Mouse (Mus musculus): Measurements from ENCODE around the gene Clmp. TPM values are rescaled to one million over a fixed set of nuclear protein-coding genes. Genes with fewer than 3 reads are reported as not detected.
"Not testable (repeated sequence)": the region's sequence is repeated elsewhere in the genome, so short reads cannot be mapped to it uniquely, and the experiment has no call there.

Gene Clmp
- polyA plus RNA-seq, 1 experiment = 19.6 TPM

DNA sequence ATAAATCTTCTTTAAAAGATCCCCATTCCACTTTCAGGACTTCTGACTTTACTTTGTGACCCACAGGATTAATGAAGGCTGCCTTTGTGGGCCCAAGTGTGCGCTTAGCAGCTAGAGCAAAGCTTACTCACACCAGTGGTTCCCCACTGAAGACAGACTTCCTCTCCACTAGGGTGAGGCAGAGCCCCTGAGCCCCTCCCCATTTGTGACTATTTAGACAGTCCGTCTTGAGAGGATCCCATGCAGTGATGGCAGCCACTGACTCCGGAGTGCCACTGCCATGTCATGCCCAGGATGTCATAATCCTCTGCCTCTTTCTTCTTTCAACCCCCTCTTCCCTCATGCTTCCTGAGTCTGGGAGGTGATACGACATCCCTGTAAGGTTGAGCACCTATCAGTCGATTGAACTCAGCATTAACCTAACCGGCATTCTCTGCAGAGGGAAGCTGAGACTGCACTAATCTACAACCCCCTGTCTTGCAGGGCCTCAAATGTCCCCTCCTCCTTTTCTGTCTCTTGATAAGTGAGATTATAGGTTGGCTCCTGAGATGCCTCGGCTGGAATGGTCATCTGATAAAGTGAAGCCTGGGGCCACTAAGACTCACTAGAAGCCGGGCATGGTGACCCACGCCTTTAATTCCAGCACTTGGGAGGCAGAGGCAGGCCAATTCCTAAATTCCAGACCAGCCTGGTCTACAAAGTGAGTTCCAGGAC, 112.6 kb downstream of the Clmp start:
- no peak for DNase-seq (ENCODE audit: extremely low spot score in 1 of 2, low spot score in 1 of 2)

DNA sequence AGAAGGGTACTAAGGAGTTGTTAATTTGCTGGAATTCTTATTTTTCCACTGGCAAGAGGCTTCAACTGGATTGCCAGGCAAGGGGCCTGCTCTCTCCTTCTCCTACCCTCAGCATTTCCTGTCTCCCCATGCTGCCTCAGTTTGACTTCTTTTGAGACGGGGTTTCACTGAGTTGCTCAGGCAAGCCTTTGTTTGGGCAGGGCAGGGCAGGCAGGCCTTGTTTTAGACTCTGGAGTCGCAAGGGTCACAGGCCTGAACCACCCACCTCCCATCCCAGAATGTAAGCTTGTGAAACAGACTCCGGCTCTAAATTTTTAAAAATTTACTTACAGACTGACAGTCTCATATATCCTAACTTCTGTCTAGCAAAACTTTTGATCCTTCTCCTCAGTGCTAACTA, 113.3 kb downstream of the Clmp start:
- DNase-seq (ENCODE audit: extremely low spot score in 1 of 2, low spot score in 1 of 2) = no peak

GRCm38 (mm10) chr9:40799837-40800501, 114.2 kb downstream of the Clmp start:
- DNase-seq (ENCODE audit: extremely low spot score in 1 of 2, low spot score in 1 of 2) = peak; percentile 31 to 77

- peak; percentile 100 for DNase-seq (ENCODE audit: extremely low spot score in 1 of 2, low spot score in 1 of 2)
These were observed 115.2 kb downstream of the Clmp start, which contains the start of gene Hspa8 for GRCm38 (mm10) chr9:40800675-40801612. Gene Hspa8, plus strand, starts transcription at chr9:40800984.

DNA sequence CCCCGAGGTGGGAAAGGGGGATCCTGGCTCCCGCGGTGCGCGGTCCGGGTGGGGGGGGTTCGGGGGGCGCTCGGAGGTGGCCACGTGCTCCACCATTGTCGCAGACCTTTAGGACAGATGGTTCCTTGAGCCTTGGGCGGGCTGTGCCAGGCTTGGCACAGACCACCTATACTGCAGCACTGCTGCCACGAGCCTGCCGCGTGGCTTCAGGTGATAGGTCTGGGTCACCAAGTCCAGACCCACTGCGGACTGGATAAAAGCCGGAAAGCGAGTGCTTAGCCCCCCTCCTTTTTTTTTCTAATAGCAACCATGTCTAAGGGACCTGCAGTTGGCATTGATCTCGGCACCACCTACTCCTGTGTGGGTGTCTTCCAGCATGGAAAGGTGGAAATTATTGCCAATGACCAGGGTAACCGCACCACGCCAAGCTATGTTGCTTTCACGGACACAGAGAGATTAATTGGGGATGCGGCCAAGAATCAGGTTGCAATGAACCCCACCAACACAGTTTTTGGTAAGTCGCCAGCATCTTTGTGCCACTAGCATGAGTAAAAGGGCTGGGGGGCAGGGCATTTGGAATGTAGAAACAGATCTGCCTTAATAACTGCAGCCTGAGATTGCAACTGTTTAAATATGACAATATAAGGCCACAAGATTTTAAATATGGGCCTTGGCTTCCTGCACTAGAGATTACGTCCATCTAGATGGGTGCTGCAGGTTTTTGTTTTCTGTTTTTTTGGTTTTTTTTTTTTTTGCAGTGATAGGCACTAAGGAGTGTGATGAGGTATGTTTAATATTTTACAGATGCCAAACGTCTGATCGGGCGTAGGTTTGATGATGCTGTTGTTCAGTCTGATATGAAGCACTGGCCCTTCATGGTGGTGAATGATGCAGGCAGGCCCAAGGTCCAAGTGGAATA, 116.1 kb downstream of the Clmp start:
- not testable (repeated sequence) for DNase-seq (ENCODE audit: extremely low spot score in 1 of 2, low spot score in 1 of 2)

DNA sequence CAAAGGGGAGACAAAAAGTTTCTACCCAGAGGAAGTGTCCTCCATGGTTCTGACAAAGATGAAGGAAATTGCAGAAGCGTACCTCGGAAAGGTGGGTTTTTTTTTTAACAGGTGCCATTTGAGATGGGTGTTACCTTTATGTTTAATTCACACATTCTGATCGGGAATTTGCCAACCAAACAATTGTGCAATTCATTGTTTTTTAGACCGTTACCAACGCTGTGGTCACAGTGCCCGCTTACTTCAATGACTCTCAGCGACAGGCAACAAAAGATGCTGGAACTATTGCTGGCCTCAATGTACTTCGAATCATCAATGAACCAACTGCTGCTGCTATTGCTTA, 116.7 kb downstream of the Clmp start:
- not testable (repeated sequence) for DNase-seq (ENCODE audit: extremely low spot score in 1 of 2, low spot score in 1 of 2)

- DNase-seq (ENCODE audit: extremely low spot score in 1 of 2, low spot score in 1 of 2) = not testable (repeated sequence)
These were observed 118.8 kb downstream of the Clmp start for GRCm38 (mm10) chr9:40804576-40804975.

DNA sequence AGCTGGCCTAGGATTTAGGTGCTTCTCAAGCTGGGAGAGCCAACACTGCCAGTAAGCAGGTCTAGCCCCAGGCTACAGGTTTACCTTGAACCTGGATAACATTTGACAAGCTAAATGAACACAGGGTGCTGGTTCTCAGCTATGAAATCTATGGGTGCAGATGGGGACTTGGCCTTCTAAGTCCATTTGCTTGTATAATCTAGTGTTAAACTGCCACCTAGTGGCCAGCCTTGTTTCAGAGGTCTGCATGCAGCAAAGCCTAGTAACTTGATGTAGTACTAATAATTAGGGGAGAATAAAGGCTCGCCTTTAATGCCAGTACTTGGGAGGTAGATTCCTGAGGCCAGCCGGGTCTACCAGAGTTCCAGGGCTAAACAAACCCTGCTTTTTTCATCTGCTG, 119.5 kb downstream of the Clmp start:
- DNase-seq (ENCODE audit: extremely low spot score in 1 of 2, low spot score in 1 of 2) = peak; percentile 76 to 85

DNA sequence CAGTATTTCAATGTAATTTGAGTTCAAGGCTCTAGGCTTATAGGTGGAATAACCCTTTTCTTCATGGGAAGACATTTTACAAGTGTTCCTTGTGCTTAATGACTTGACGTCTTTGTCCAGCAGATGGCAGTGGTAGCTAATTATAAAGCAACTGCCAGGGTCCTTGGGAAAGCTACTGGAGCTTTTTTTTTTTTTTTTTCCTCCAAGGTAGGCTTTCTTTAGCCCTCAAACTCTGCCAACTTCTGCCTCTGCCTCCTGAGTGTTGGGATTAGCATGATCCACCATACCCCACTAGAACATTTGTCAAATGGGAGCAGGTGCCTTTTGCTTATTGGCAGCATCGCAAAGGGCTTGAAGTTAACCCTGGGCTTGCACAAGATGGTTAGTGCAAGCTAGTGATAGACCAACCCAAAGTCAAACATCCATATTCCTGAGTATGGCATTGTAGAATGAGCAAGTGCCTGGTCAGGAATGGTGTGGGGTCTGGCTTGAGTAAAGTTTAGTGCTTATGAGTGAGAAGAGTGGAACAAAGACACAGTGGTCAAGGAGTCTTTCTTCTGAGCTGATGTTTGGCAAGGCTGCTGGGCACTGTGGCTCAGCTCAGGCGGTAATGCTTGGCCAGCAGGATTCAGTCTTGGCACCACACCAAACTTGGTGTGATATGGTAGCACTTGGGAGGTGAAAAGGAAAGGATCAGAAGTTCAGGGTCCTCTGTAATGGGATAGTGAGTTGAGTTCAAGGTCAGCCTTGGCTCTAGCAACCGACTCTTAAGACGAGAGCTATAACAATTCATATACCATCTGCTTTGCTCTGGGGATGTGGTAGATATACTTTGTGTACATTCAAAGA, 120.9 kb downstream of the Clmp start:
- peak in 1 of 2 experiments; percentile 38 for DNase-seq (ENCODE audit: extremely low spot score in 1 of 2, low spot score in 1 of 2)

- DNase-seq (ENCODE audit: extremely low spot score in 1 of 2, low spot score in 1 of 2) = peak in 1 of 2 experiments; percentile 37
These were observed 121.6 kb downstream of the Clmp start for GRCm38 (mm10) chr9:40807289-40807920.

- DNase-seq (ENCODE audit: extremely low spot score in 1 of 2, low spot score in 1 of 2) = no peak
These were observed 122.5 kb downstream of the Clmp start for GRCm38 (mm10) chr9:40808061-40808906.

DNA sequence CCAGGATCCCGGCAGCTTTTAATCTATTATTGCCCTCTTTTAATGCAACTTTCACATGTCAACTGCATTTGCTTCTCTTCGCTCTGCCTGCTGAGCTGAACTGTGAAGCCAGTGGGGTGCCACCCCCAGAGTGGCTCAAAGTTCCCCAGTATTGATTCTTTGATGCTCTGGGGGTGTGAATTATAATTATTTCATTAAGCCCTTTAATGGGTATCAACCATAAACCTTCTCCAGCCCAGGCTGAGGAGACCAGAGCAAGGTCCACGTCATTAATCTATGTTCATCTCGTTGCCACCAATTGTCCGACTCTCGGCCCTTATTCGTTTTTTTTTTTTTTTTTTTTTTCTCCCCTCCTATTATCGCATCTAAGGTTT, 123.1 kb downstream of the Clmp start:
- DNase-seq (ENCODE audit: extremely low spot score in 1 of 2, low spot score in 1 of 2) = no peak

GRCm38 (mm10) chr9:40811860-40812259, 126.1 kb downstream of the Clmp start:
- peak in 1 of 2 experiments; percentile 32 for DNase-seq (ENCODE audit: extremely low spot score in 1 of 2, low spot score in 1 of 2)

- no peak for DNase-seq (ENCODE audit: extremely low spot score in 1 of 2, low spot score in 1 of 2)
These were observed 128.3 kb downstream of the Clmp start for GRCm38 (mm10) chr9:40814060-40814459.

- no peak for DNase-seq (ENCODE audit: extremely low spot score in 1 of 2, low spot score in 1 of 2)
These were observed 131.7 kb downstream of the Clmp start for GRCm38 (mm10) chr9:40817325-40818028.

DNA sequence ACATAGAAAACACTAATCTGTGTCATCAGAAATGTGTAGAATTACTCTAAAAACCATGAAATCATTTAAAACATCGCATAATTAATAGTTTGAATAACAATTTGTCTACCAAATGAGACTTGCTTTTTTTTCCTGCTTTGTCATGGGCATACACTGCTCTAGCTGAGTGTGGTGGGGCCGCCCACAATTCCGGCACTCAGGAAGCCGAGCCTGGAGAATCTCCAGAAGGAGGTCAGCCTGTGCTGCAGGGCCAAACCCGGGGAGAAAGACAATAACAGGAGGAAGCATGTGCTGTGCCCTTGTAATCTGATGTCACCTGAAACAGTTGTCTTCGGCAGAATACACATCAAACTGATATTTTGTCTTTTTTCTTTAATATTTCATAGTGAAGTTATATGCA, 139.8 kb downstream of the Clmp start:
- DNase-seq (ENCODE audit: extremely low spot score in 1 of 2, low spot score in 1 of 2) = no peak

- DNase-seq (ENCODE audit: extremely low spot score in 1 of 2, low spot score in 1 of 2) = no peak
These were observed 141.6 kb downstream of the Clmp start for GRCm38 (mm10) chr9:40827366-40827765.

Measured in frontal cortex, adult 2 months (tissue).